Mouse (Mus musculus): ENCODE data around the gene Hipk2.

DNA sequence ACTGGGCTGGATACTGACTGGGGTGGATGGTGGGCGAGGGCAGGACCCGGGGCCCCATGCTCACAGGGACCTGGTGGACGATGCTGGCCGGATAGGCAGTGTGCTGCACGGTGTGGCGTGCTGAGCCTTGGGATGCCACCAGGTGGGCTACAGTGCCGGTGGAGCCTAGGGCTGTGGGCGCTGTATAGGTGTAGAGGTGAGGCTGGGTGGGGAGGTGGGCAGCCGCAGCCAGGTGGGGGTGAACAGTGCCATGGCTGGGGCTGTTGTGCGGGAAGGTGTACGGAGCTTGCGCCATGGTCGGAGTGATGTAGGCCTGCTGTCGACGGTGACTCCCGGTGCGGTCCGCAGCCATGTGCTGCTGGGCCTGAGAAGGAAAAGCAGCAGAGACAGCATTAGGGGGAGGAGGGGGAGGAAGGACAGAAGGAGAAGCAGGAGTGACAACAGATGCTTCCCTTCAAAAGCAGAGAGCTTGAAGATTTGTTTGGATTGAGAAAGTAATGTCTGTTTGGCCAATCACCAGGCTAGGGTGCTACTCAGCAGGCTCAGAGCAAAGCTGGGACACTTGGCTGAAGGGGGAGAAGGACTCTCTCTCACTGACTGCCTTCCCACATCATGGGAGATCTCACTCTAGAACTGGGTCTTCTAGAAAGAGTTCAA lies 177.6 kb downstream of the Hipk2 start:
- TF ChIP-seq CTCF (IDR thresholded peaks at IDR 0.05; ENCODE audit: control insufficient read depth, insufficient read depth, low read length) (no peak), POLR2A (IDR thresholded peaks at IDR 0.05; ENCODE audit: borderline replicate concordance, control insufficient read depth, low read depth, low read length) (no peak)

Data from bone marrow, adult 2 months (tissue).